Mouse (Mus musculus): ENCODE measurements around the gene D330045A20Rik. TPM values are rescaled to one million over a fixed set of nuclear protein-coding genes. Genes with fewer than 3 reads are reported as not detected.

Gene D330045A20Rik
- total and polyA plus RNA-seq, 3 experiments: 2.7 to 3.1 TPM; not detected in 1

DNA sequence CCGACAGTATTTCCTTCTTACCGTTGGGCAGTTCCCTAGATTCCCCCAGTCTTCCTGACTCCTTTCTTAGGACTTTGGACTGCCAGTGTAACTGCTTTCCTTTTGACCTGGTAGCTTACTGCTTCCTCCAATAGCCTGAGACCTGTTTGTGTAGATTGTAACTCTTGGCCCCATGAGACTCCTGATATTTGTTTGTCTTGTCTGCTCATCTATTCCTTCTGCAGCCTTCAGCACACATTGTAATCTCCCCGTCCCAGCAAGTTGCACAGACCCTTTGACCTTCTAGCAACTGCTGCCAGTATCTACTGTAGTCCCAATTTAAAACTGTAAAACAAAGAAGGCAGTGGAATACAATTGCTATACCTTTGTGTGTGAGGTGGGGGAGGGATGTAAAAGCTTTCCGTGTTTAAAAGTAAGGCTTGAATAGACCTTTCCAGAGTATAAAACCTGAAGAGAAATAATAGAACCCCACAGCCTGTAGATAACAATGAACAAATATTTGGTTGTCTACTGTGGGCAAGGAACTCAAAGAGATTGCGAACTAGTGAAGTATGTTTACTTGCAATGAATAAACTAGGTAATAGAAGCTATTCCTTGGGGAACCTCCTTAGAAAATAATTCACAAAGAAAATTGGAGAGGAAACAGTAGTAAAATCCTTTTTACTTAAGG is 82.2 kb downstream of the D330045A20Rik start:
- Histone ChIP-seq H3K4me3 (ENCODE audit: control insufficient read depth in 1 of 2, insufficient read depth in 1 of 2, low read depth in 2 of 2, low read length in 2 of 2) (no peak overlapping the region), H3K79me2 (ENCODE audit: control insufficient read depth, insufficient read depth, low read length, poor library complexity) (no peaks in the 10 kb centered on the region), H3K36me3 (ENCODE audit: control insufficient read depth in 1 of 2, insufficient read depth in 2 of 2, low read length in 2 of 2) (no peaks in the 10 kb centered on the region), H3K27me3 (ENCODE audit: control insufficient read depth in 1 of 2, insufficient read depth in 2 of 2, low read length in 2 of 2) (no peaks in the 10 kb centered on the region), H3K9me3 (replicated peaks; ENCODE audit: insufficient read depth, low read length) (no peaks in the 10 kb centered on the region), H3K4me1 (ENCODE audit: control insufficient read depth in 1 of 2, insufficient read depth in 2 of 2, low read length in 2 of 2) (peaks cover 0 to 3% of the 10 kb centered on the region in 2 experiments; a peak in 3 of 4 replicates), H3K27ac (ENCODE audit: control insufficient read depth, low read depth, low read length) (no peak overlapping the region), H3K9ac (ENCODE audit: control insufficient read depth, low read depth, low read length, poor library complexity, severe bottlenecking) (no peak overlapping the region)
- no peak for DNase-seq (ENCODE audit: low read depth, low spot score)
- TF ChIP-seq MAZ (IDR thresholded peaks at IDR 0.05; ENCODE audit: low read depth, low read length): no peak
- TF ChIP-seq USF2 (IDR thresholded peaks at IDR 0.05; ENCODE audit: borderline replicate concordance in 1 of 2, insufficient read depth in 1 of 2, low read depth in 1 of 2, low read length in 2 of 2): no peak
- TF ChIP-seq NRF1 (IDR thresholded peaks at IDR 0.05; ENCODE audit: insufficient read depth, low read depth, low read length, poor library complexity, severe bottlenecking): no peak
- TF ChIP-seq ZC3H11A (IDR thresholded peaks at IDR 0.05; ENCODE audit: low read depth, low read length): no peak
- no peak for TF ChIP-seq ETS1 (IDR thresholded peaks at IDR 0.05; ENCODE audit: low read depth, low read length)
- TF ChIP-seq MYC (IDR thresholded peaks at IDR 0.05; ENCODE audit: low read depth, low read length): no peak
- TF ChIP-seq JUND (IDR thresholded peaks at IDR 0.05; ENCODE audit: low read depth, low read length): no peak
- TF ChIP-seq MXI1 (IDR thresholded peaks at IDR 0.05; ENCODE audit: low read depth, low read length): no peak

DNA sequence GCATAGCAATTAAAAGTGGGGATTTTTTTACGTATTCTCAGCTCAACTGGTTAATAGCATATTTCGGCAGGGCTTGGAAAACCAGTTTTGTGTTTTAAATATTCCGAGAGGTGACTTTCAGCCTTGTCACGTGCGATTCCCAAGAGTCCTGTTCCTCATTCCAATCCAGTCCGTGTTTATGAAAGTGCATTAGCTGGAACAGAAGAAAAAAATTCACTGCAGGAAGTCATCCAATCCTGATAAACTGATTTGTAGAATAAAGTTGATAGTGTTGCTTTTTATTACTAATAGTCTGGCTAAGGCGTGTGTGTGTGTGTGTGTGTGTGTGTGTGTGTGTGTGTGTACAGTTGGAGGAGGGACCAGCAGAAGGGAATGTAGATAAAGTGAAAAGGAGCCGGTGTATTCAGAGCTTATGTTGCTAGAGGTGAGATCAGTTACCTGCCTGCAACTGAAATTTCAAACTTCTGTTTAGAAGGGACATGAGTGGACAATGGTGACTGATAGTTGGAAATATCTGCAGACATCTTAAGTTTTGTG is 82.8 kb downstream of the D330045A20Rik start, which contains the start of gene Rnf128:
Rnf128 (plus strand) TSS at position 392 of the 537 bp plus-strand sequence.
- Histone ChIP-seq H3K27ac (ENCODE audit: control insufficient read depth, low read depth, low read length) (no peak within 1 kb of the TSS), H3K4me1 (ENCODE audit: control insufficient read depth in 1 of 2, insufficient read depth in 2 of 2, low read length in 2 of 2) (peaks cover 0 to 3% of the 10 kb centered on the region in 2 experiments; a peak in 3 of 4 replicates), H3K36me3 (ENCODE audit: control insufficient read depth in 1 of 2, insufficient read depth in 2 of 2, low read length in 2 of 2) (peaks cover 0 to 3% of the 10 kb centered on the region in 2 experiments; a peak in 1 of 4 replicates), H3K27me3 (ENCODE audit: control insufficient read depth in 1 of 2, insufficient read depth in 2 of 2, low read length in 2 of 2) (no peaks in the 10 kb centered on the region), H3K9me3 (replicated peaks; ENCODE audit: insufficient read depth, low read length) (no peaks in the 10 kb centered on the region), H3K79me2 (ENCODE audit: control insufficient read depth, insufficient read depth, low read length, poor library complexity) (no peaks in the 10 kb centered on the region), H3K4me3 (ENCODE audit: control insufficient read depth in 1 of 2, insufficient read depth in 1 of 2, low read depth in 2 of 2, low read length in 2 of 2) (no peak within 1 kb of the TSS), H3K9ac (ENCODE audit: control insufficient read depth, low read depth, low read length, poor library complexity, severe bottlenecking) (no peak within 1 kb of the TSS)
- no peak for TF ChIP-seq MAZ (IDR thresholded peaks at IDR 0.05; ENCODE audit: low read depth, low read length)
- no peak for TF ChIP-seq MAFK (IDR thresholded peaks at IDR 0.05; ENCODE audit: borderline replicate concordance, low read depth, low read length)
- TF ChIP-seq MAX (IDR thresholded peaks at IDR 0.05; ENCODE audit: low read length): no peak
- TF ChIP-seq CTCF (IDR thresholded peaks at IDR 0.05 in 2 of 3, conservative IDR thresholded peaks at IDR 0.05 in 1 of 3; ENCODE audit: control insufficient read depth in 1 of 3, insufficient read depth in 1 of 3, low read depth in 2 of 3, low read length in 3 of 3, poor library complexity in 1 of 3, severe bottlenecking in 1 of 3): no peak
- TF ChIP-seq EP300 (IDR thresholded peaks at IDR 0.05; ENCODE audit: low read depth in 1 of 2, low read length in 2 of 2): no peak; a peak in 1 of 4 replicates
- TF ChIP-seq USF1 (IDR thresholded peaks at IDR 0.05; ENCODE audit: low read depth, low read length): no peak
- TF ChIP-seq MYC (IDR thresholded peaks at IDR 0.05; ENCODE audit: low read depth, low read length): no peak
- TF ChIP-seq TBP (IDR thresholded peaks at IDR 0.05; ENCODE audit: low read depth, low read length): no peak
- no peak for TF ChIP-seq RAD21 (IDR thresholded peaks at IDR 0.05; ENCODE audit: low read depth, low read length)
- no peak for TF ChIP-seq MYB (IDR thresholded peaks at IDR 0.05; ENCODE audit: low read depth, low read length)
- no peak for TF ChIP-seq POLR2AphosphoS2 (IDR thresholded peaks at IDR 0.05; ENCODE audit: low read length)
- no peak for DNase-seq (ENCODE audit: low read depth, low spot score)

All from MEL (cell line).